Mouse (Mus musculus): ENCODE results near the gene Itpk1.

The Itpk1 gene

GRCm38 (mm10) chr12:102672857-102673839 lies 31.6 kb downstream of the Itpk1 start:
- in situ Hi-C loops (cut with MboI, MseI): loop anchor here in 1 of 2 experiments (10.0 kb wide), 1 partner anchor 1668 kb away; no protein-coding TSS in a partner anchor

DNA sequence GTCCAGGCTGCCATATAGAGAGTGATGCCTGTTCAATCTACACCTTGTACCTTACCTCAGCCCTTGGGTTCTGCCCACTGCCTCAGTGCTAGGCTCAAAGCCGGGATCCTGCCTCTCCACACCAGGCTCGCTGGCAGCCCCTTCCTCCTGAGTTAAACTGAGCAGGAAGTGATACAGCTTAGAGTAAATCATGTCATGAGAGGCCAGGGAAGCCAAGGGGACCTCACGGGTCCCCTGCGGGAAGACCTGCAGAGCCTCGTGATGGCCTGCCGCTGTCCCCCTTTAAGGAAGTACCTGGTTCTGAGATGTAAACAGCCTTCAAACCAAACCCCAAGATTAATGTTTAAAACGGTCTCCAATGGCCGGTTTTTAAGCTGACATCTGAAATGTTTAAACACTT lies 32.6 kb downstream of the Itpk1 start:
- in situ Hi-C loops (cut with MboI, MseI): loop anchor here in 1 of 2 experiments (10.0 kb wide), 1 partner anchor 1667 kb away; no protein-coding TSS in a partner anchor

DNA sequence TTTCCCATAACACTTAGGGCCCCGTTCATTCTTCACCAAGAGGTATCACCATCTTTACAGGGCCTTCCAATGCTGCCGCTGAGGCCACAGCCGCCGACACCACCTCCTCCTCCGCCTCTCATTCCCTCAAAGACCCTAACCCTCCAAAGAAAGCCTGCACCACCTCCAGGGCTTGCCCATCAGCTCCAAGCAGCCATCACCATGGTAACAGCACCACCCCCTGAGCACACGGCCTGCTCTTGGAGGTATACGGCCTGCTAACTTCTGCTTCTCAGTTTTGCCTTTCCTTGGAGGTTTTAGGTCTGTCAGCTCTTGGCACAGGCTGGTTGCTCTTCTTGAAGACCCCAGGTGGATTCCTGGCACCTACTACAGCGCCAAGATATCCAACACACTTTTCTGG lies 33.9 kb downstream of the Itpk1 start:
- in situ Hi-C loops (cut with MboI, MseI): loop anchor here in 1 of 2 experiments (10.0 kb wide), 1 partner anchor 1666 kb away; no protein-coding TSS in a partner anchor

DNA sequence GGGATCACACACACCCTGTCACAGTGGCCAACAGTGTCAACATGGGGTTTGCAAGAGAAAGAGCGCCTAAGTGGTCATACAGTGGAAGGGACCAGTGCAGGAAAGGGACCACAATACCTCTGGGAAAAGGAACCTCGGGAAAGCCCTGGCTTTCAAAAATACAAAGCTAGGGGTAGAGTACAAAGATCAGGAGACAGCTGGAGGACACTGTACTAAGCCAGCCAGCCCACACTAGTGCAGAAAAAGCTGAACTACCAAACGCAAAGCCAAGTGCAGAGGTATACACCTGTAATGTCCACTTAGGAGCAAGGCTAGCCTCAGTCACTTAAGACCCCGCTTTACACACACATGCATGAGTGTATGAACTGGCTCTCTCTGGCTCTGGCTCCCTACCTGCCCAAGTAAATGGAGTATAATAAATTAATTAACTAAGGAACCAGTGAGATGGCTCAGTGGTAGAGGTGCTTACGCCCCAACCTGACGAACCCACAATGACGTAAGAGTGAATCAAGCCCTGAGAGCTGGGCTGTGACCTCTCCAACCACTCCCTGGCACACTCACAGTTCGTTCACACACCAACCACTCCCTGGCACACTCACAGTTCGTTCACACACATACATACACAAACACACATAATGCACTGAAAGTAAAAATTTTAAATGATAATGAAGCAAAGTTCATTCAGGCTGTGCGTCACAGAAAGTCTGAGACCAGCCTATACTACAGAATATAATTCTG lies 39.1 kb downstream of the Itpk1 start:
- in situ Hi-C loops (cut with MboI, MseI): no loop called here

DNA sequence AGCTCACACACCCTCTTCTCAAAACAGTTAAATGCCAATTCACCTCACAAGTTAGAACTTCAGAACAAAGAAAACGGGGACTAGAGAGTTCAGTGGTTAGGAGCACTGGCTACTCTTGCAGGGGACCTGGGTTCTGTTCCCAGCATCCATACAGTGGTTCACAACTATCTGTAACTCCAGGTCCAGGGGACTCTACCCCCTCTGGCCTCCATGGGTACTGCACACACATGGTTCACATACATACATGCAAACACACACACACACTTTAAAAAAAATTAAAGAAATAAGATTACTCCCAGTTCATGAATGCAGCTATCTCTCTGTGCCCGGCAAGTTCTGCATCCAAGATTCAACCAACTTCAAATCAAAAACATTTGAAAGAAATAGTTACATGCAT lies 40.7 kb downstream of the Itpk1 start:
- in situ Hi-C loops (cut with MboI, MseI): no loop called here

- in situ Hi-C loops (cut with MboI, MseI): no loop called here
Observed at GRCm38 (mm10) chr12:102663349-102664051, 41.2 kb downstream of the Itpk1 start.

DNA sequence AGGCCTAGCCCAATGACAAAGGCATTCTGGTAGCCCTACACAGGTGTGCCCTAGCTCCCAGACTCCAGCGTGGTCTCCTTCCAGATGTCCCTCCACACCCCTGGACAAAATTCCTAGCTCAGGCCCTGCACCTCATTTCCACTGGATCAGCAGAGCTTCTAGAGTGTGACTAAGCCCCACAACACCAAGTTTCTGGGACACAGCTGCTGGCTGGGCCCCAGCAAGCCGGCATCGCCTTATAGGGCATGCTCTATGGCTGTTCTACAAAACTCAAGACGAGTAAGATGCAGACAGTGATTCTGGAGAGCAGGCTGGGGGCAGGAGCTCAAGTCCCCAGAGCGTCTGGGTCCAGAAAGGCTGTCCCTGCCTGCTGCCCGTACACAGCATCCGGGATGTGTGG lies 43.0 kb downstream of the Itpk1 start:
- in situ Hi-C loops (cut with MboI, MseI): no loop called here

DNA sequence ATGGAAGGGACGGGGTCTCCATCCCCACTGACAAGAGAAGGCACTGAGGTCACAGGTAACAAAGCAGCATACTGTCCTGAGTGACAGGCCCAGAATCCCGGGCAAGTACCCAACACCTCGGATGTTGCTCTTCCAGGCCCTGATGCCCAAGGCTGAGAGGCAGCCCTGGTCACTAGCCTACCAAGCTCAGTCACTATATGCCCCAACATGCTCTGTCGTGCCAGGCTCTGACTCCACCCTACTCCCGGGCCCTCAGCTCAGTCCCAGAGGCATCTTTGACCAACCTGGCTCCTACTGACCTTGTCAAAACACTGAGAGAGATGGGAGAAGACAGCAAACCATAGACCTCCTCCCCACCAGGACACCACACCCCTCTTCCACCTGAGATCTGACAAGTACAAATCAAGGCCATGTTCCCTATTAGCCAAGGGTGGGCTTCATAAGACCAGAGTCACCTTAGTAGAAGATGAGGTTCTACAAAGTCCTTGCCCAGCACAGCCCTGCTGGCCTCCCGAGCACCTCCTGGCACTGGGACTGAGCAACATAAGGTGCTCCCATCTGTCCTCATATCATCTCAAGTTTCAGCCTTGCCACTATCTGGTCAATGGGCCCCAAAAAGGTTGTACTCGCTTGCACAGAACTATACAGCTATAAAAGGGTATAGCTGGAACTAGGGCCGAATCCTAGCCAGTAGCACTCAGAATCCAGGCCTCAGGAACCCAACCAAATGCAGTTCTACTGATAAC lies 43.7 kb downstream of the Itpk1 start:
- in situ Hi-C loops (cut with MboI, MseI): no loop called here

GRCm38 (mm10) chr12:102653003-102653402 lies 51.7 kb downstream of the Itpk1 start:
- in situ Hi-C loops (cut with MboI, MseI): no loop called here

- in situ Hi-C loops (cut with MboI, MseI): no loop called here
Observed at GRCm38 (mm10) chr12:102652420-102652819, 52.3 kb downstream of the Itpk1 start.

- in situ Hi-C loops (cut with MboI, MseI): no loop called here
Observed at GRCm38 (mm10) chr12:102651871-102652270, 52.9 kb downstream of the Itpk1 start.

DNA sequence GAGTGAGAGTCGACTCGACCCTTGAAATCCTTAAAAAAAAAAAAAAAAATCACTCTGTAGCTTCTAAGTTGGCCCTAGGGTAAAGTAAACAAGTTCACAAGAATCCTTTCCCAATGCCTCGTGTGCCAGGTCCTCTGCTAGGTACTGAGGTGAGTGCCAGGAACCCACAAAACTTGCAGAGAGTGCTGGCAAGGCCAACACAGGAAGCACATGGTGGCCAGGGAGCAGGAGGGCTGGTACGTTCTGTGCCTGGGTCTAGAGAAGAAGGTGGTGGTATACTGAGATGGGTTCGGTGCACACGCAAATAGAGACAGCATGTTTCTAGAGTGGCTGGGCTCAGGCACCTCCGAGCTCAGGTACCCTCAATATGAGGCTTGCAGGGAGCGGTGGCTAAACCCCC lies 53.3 kb downstream of the Itpk1 start:
- in situ Hi-C loops (cut with MboI, MseI): no loop called here

GRCm38 (mm10) chr12:102650649-102651048 lies 54.1 kb downstream of the Itpk1 start:
- in situ Hi-C loops (cut with MboI, MseI): no loop called here

DNA sequence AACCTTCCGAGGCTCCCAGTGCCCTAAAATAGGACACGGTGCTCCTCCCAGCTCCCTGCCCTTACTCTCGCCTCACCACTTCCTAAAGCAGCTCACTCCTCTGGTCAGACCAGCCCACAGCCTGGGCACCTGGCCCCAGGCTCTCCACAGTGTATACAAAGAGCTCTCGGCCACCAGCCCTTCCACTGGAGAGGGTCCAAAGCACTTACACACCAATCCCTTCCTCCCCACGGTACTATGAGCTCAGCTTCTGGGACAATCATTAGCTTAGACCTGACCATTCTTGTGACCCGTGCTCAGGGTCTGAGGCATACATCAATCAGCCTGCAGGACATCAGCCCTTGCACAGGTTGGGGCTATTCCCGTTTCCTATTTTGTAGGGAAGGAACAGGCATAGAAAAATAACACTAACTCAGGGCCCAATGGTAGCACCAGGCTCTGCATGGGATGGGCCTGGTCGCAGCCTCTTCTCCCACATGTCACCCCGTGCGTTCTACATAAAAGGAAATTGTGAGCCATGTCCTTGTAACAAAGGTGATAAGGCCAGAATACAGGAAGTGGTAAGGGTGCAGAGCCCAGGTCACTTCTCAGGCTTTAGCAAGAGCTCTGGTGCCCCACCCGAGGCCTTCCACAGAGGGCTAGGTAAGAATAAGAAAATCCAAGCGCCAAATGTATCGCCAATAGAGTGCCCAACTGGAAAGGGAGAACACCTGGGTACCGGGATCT lies 56.7 kb downstream of the Itpk1 start:
- in situ Hi-C loops (cut with MboI, MseI): loop anchor here (10.0 to 25.0 kb wide), 2 partner anchors 673 to 1661 kb away; partner anchors contain the start of gene Cpsf2 (in 1 of the 2)

DNA sequence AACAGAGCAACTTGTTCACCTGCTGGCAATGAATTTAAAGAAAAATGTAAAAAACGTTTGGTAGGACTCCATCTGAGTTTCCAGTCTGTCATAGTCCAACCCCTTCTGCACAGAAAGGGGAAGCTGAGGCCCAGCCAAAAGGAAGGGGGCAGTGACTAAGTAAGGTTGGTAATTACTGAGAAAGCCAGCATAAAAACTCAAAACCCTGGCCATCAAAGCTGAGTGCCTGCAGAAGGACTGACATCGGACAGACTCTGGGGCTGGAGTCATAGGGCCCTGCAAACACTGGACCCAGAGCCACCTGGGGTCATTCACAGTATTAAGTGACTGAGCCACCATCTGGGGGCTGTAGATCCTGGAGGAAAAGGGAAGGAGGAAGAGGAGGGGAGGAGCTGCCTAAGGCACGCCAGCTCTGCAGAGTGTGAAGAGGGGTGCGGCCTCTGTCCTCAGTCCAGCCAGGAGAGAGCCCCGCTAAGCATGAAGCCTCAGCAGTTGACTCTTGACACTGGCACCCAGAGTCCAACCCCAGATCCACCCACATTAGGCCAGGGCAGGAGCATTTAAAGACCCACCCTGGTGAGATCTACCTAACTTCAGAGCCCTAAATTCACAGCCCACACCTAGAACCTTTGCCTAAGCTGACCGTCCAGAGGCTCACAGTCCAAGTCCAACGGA lies 58.0 kb downstream of the Itpk1 start:
- in situ Hi-C loops (cut with MboI, MseI): loop anchor here (10.0 to 25.0 kb wide), 2 partner anchors 672 to 1659 kb away; partner anchors contain the start of gene Cpsf2 (in 1 of the 2)

- in situ Hi-C loops (cut with MboI, MseI): loop anchor here (10.0 to 25.0 kb wide), 2 partner anchors 671 to 1659 kb away; partner anchors contain the start of gene Cpsf2 (in 1 of the 2)
Observed at GRCm38 (mm10) chr12:102645911-102646585, 58.7 kb downstream of the Itpk1 start.

DNA sequence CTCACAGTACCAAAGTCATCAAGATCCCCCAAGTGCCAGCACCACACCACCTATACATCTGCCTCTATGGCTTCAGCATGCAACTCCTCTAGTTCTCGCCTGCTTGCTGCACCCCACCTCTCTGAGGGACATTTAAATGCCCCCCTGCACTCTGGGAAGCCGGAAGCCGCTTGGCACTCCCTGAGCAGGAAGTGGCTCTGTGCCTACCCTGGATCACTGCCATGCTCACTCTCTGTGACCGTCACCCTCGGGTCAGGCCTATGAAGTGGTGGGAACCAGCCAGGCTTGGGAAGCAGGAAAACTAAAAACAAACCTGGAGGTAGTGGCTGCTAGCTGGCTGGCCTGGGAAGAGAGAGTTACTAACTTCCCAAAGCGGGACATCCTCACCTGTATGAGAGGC lies 61.4 kb downstream of the Itpk1 start:
- in situ Hi-C loops (cut with MboI, MseI): loop anchor here (10.0 to 25.0 kb wide), 2 partner anchors 669 to 1656 kb away; partner anchors contain the start of gene Cpsf2 (in 1 of the 2)

GRCm38 (mm10) chr12:102640436-102641163 lies 64.1 kb downstream of the Itpk1 start:
- in situ Hi-C loops (cut with MboI, MseI): loop anchor here (10.0 to 25.0 kb wide), 2 partner anchors 666 to 1653 kb away; partner anchors contain the start of gene Cpsf2 (in 1 of the 2)
